Mouse (Mus musculus): ENCODE measurements around the gene Bcl7c. TPM values are rescaled to one million over a fixed set of nuclear protein-coding genes. Genes with fewer than 3 reads are reported as not detected.
"Not testable (repeated sequence)": the region's sequence is repeated elsewhere in the genome, so short reads cannot be mapped to it uniquely, and the experiment has no call there.

The Bcl7c gene
- total RNA-seq, 2 experiments from 2014 or later = 77.0 to 81.8 TPM

GRCm38 (mm10) chr7:127647576-127647975 lies 61.2 kb downstream of the Bcl7c start:
- not testable (repeated sequence) for DNase-seq

GRCm38 (mm10) chr7:127646363-127646762 lies 62.4 kb downstream of the Bcl7c start:
- DNase-seq = no peak

GRCm38 (mm10) chr7:127642254-127642653 lies 66.5 kb downstream of the Bcl7c start:
- DNase-seq = no peak

GRCm38 (mm10) chr7:127641260-127641659 lies 67.5 kb downstream of the Bcl7c start:
- no peak for DNase-seq

- peak; percentile 90 for DNase-seq
These were observed 71.8 kb downstream of the Bcl7c start for GRCm38 (mm10) chr7:127636963-127637362.

- DNase-seq = no peak
These were observed 77.3 kb downstream of the Bcl7c start for GRCm38 (mm10) chr7:127631416-127631815.

GRCm38 (mm10) chr7:127628646-127629045 lies 80.1 kb downstream of the Bcl7c start:
- DNase-seq = no peak

GRCm38 (mm10) chr7:127626471-127626870 lies 82.3 kb downstream of the Bcl7c start:
- DNase-seq = no peak

GRCm38 (mm10) chr7:127626039-127626438 lies 82.7 kb downstream of the Bcl7c start:
- no peak for DNase-seq

- DNase-seq = not testable (repeated sequence)
These were observed 90.3 kb downstream of the Bcl7c start for GRCm38 (mm10) chr7:127618402-127618801.

- DNase-seq = no peak
These were observed 90.8 kb downstream of the Bcl7c start for GRCm38 (mm10) chr7:127617962-127618361.

GRCm38 (mm10) chr7:127616881-127617280 lies 91.9 kb downstream of the Bcl7c start:
- DNase-seq = no peak

- DNase-seq = no peak
These were observed 92.4 kb downstream of the Bcl7c start for GRCm38 (mm10) chr7:127616336-127616735.

GRCm38 (mm10) chr7:127614891-127615843 lies 93.6 kb downstream of the Bcl7c start, which contains the start of gene Zfp629:
Gene Zfp629 (minus strand): TSS chr7:127615797.
- peak; percentile 83 for DNase-seq

GRCm38 (mm10) chr7:127614511-127614890 lies 94.2 kb downstream of the Bcl7c start:
- DNase-seq = peak; percentile 84

- no peak for DNase-seq
These were observed 94.6 kb downstream of the Bcl7c start for GRCm38 (mm10) chr7:127614091-127614490.

- DNase-seq = no peak
These were observed 95.2 kb downstream of the Bcl7c start for GRCm38 (mm10) chr7:127613501-127613900.

GRCm38 (mm10) chr7:127611561-127611960 lies 97.2 kb downstream of the Bcl7c start:
- DNase-seq = no peak

Small RNA genes within 50 kb of the gene (microRNA-seq; reads per million reads assigned to microRNA genes)
- gene Mir762 = not detected

Other genes starting within 250 kb of the Bcl7c start
- 10 to 100 TPM; 37.3 to 40.0 TPM for gene Prr14, start 249.3 kb downstream of the Bcl7c start, total RNA-seq (2021)
- 10 to 100 TPM; 53.3 to 65.8 TPM for gene Fbrs, start 229.7 kb downstream of the Bcl7c start, total RNA-seq (2021)
- 10 to 100 TPM; 70.0 to 94.2 TPM for gene Srcap, start 196.9 kb downstream of the Bcl7c start, total RNA-seq (2021)
- gene Gm42715, start 189.3 kb downstream of the Bcl7c start, total RNA-seq (2021) = 10 to 100 TPM; 17.9 to 28.8 TPM
- gene Tmem265, start 147.5 kb downstream of the Bcl7c start, total RNA-seq (2021) = not detected
- gene Phkg2, start 135.6 kb downstream of the Bcl7c start, total RNA-seq (2021) = 10 to 100 TPM; 33.0 to 37.9 TPM
- 1 to 10 TPM; 8.0 to 9.2 TPM for gene Ccdc189, start 120.3 kb downstream of the Bcl7c start, total RNA-seq (2021)
- gene Rnf40, start 120.2 kb downstream of the Bcl7c start, total RNA-seq (2021) = 10 to 100 TPM; 51.5 to 59.7 TPM
- gene Zfp629, start 93.1 kb downstream of the Bcl7c start, total RNA-seq (2021) = 10 to 100 TPM; 18.2 to 30.4 TPM
- 1 to 10 TPM; 6.3 to 6.8 TPM for gene Ctf1, start 3.8 kb upstream of the Bcl7c start, total RNA-seq (2021)
- gene Ctf2, start 23.2 kb upstream of the Bcl7c start, total RNA-seq (2021) = not detected
- gene Fbxl19, start 35.6 kb upstream of the Bcl7c start, total RNA-seq (2021) = 10 to 100 TPM; 12.3 to 18.5 TPM
- gene Orai3, start 60.9 kb upstream of the Bcl7c start, total RNA-seq (2021) = 10 to 100 TPM; 31.5 to 32.0 TPM
- 10 to 100 TPM; 35.9 to 46.6 TPM for gene Setd1a, start 67.7 kb upstream of the Bcl7c start, total RNA-seq (2021)
- 1 to 10 TPM; 4.7 to 5.6 TPM for gene Gm49388, start 76.7 kb upstream of the Bcl7c start, total RNA-seq (2021)
- 10 to 100 TPM; 57.1 to 73.1 TPM for gene Hsd3b7, start 91.7 kb upstream of the Bcl7c start, total RNA-seq (2021)
- 10 to 100 TPM; 67.8 to 94.9 TPM for gene Stx4a, start 115.4 kb upstream of the Bcl7c start, total RNA-seq (2021)
- 1 to 10 TPM; 6.9 to 9.4 TPM for gene Stx1b, start 115.6 kb upstream of the Bcl7c start, total RNA-seq (2021)
- gene Zfp646, start 167.3 kb upstream of the Bcl7c start, total RNA-seq (2021) = 10 to 100 TPM; 29.8 to 35.6 TPM
- gene Zfp668, start 167.9 kb upstream of the Bcl7c start, total RNA-seq (2021) = 1 to 10 TPM; 5.4 to 9.5 TPM
- 1 to 10 TPM in 1 of 2 experiments, under 1 TPM in 1; 0.72 to 1.2 TPM for gene Prss53, start 182.0 kb upstream of the Bcl7c start, total RNA-seq (2021)
- gene Gm21974, start 186.5 kb upstream of the Bcl7c start, total RNA-seq (2021) = not detected
- 100 to 1,000 TPM in 1 of 2 experiments, 10 to 100 TPM in 1; 84.3 to 112 TPM for gene Vkorc1, start 186.7 kb upstream of the Bcl7c start, total RNA-seq (2021)
- 100 to 1,000 TPM; 124 to 135 TPM for gene Bckdk, start 195.1 kb upstream of the Bcl7c start, total RNA-seq (2021)
- 10 to 100 TPM; 22.5 to 24.7 TPM for gene Kat8, start 203.6 kb upstream of the Bcl7c start, total RNA-seq (2021)
- gene Prss8, start 221.2 kb upstream of the Bcl7c start, total RNA-seq (2021) = under 1 TPM; 0.45 to 0.96 TPM
- gene Prss36, start 237.8 kb upstream of the Bcl7c start, total RNA-seq (2021) = 10 to 100 TPM; 11.5 to 12.4 TPM